Mouse (Mus musculus) kidney, adult 2 months (tissue): Measurements from ENCODE around the gene Cbfa2t3. TPM values are rescaled to one million over a fixed set of nuclear protein-coding genes. Genes with fewer than 3 reads are reported as not detected.

Source experiments
- DNase-seq: peaks from one replicate; pipeline ENCODE4 v3.0.0; 2021
- H3K27ac ChIP-seq: fragments of 200-500 bp; 2 replicates; pipeline ENCODE4 v1.5.1; 2012; ENCODE audit warnings: low read depth, low read length, control low read depth, inconsistent platforms; ENCODE audit not compliant: insufficient read depth
- H3K27me3 ChIP-seq: fragments of 200-500 bp; replicated peaks from 2 replicates; pipeline ENCODE4 v1.6.1; 2012; ENCODE audit warnings: mild to moderate bottlenecking, moderate library complexity, low read length, inconsistent platforms; ENCODE audit not compliant: control insufficient read depth, insufficient read depth
- H3K36me3 ChIP-seq: fragments of 200-500 bp; 2 replicates; pipeline ENCODE4 v1.6.1; 2012; ENCODE audit warnings: mild to moderate bottlenecking, moderate library complexity, low read length, inconsistent platforms; ENCODE audit not compliant: control insufficient read depth, insufficient read depth
- H3K4me1 ChIP-seq: fragments of 200-500 bp; 2 replicates; pipeline ENCODE4 v1.6.1; 2011; ENCODE audit warnings: low read length; ENCODE audit not compliant: control insufficient read depth, insufficient read depth
- H3K4me3 ChIP-seq: fragments of 200-500 bp; 2 replicates; pipeline ENCODE4 v1.5.1; 2011; ENCODE audit warnings: mild to moderate bottlenecking, low read depth, low read length, control low read depth; ENCODE audit not compliant: insufficient read depth
- CTCF ChIP-seq: fragments of 200-500 bp; conservative IDR thresholded peaks from 2 replicates; pipeline ENCODE4 v1.5.1; 2011; ENCODE audit warnings: low read depth, mild to moderate bottlenecking, control low read depth, low read length, moderate library complexity, mixed read lengths; ENCODE audit not compliant: insufficient read depth, insufficient read length
- POLR2A ChIP-seq: fragments of 200-500 bp; IDR thresholded peaks from one replicate; pipeline ENCODE4 v1.6.1; 2011; ENCODE audit warnings: low read depth, low read length, control low read depth
- WGBS: fragments of 180-500 bp; shearing (Covaris S2); methylation state at CpG from one replicate; pipeline ENCODE4 v1.1.7; 2018; 5-methylcytosine and 5-hydroxymethylcytosine counted together
- polyA plus RNA-seq: library from polyadenylated mRNA; depleted of rRNA; stranded (reverse); fragments of >200 nt; gene quantifications from 2 replicates; pipeline ENCODE4 v1.2.3, GENCODE M21; 2012

The Cbfa2t3 gene
- polyA plus RNA-seq, 1 experiment: 6.7 TPM

DNA sequence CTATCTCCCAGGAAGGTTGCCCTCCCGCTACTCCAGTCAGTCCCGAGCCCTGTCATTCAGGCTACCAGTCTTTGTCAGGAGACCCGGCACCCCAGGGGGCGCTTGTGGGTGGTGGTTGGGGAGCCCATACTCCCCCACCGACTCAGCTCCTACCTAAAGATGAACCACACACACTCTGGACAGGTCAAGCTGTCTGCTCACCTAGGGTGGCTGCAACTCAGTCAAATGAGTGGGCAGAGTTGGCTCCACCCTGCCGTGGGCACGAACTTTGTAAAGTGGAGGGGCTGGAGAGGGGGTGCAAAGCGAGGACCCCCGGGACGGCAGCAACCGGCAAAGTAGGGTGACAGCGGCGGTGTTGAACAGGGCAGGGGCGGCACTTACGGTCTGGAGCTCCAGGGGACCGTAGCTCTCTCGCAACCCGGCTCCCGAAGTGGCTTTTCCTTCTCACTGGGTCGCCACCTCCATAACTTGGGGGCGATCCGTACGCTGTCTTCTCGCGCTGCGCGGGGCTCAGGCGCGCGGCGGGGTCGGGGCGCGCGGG, 21.4 kb downstream of the Cbfa2t3 start:
- H3K27ac ChIP-seq: peak overlapping the region; percentile 71
- DNase-seq: no peak
- 1% methylated on average over 35 of the region's 35 CpGs for WGBS
- H3K36me3 ChIP-seq: no peaks in the 10 kb centered on the region
- H3K4me3 ChIP-seq: peak overlapping the region; percentile 78
- no peaks in the 10 kb centered on the region for H3K27me3 ChIP-seq
- no peaks in the 10 kb centered on the region for H3K4me1 ChIP-seq
- TF ChIP-seq CTCF (no peak), POLR2A (no peak)

DNA sequence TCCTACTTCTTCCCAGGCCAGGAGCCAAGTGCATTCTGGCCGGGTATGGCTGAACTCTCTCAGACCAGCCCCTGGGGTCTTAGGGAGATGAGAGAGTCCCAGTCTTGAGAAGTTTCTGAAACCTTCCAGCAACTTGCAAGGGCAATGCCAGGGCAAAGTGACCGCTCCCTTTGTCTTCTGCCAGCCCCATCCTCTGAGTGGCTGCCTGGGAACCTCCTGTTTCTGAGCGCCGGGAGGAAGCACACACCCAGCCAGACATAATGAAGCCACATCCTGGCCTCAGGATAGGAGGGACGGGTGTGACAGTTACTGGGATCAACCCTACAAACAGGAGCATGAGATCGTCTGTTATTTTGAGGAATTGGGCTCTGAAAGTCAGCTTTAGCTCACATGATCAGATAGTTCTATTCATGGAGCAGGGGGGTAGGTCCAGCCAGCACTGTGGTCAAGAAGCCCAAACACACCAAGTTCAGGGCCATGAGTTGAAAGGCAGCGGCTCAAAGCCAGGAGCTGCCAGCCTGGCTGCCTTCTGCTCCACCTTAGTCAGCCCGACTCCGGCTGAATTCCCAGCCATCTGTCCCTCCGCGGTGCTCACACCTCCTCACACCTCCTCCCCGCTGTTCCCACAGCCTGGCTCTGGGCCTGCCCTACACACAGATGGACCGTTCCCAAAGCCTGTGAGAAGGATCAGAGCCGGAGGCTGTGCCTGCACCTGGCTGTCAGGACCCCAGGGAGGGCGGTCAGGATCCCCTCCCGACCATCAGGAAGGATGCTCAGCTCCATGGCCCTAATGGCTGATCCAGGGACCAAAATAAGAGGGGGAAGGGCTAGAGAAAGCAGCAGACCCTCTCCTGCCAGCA, 22.1 kb downstream of the Cbfa2t3 start:
- no peak for TF ChIP-seq POLR2A
- TF ChIP-seq CTCF: no peak
- H3K27ac ChIP-seq: peak overlapping the region; percentile 80
- DNase-seq: peak; percentile 84
- H3K4me1 ChIP-seq: no peaks in the 10 kb centered on the region
- 18% methylated on average over 16 of the region's 16 CpGs for WGBS
- no peaks in the 10 kb centered on the region for H3K27me3 ChIP-seq
- peak overlapping the region; percentile 78 for H3K4me3 ChIP-seq
- no peaks in the 10 kb centered on the region for H3K36me3 ChIP-seq

DNA sequence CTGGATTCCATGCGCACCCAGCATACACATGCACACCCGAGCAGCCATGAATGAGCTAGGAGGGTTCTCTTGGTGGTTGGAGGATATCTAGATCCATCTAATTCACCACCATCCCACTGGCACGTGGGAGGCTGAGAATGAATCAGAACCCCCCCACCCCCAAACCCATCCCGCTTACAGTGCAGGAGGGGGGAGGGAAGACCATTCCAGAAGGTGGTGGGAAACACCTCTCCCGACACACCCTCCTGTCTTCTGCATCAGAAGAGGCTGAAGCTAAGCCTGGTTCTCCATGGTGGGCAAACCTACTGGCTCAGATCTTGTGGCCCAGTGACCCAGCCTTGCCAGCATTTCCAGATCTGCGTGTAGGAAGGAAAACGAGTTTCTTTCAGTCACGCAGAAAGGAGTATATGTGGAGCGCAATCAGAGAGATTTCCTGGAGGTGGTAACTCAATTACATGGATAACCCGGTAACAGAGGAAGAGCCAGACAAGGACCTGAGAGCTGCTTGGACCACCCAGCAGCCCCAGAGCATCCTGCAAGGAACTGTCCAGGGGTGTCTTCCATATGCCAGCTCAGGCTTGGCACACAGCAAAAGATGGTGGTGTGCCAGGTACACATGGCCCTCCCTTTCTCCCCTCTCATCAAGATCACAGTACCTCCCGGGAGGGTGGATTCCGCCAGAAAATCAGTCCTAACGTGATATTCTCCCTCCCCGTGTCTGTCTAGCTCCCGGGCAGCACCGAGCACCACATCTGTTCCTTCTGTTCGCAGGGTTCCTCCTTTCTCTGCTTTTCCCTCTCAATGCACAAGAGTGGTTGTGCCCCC, 23.1 kb downstream of the Cbfa2t3 start:
- no peak for DNase-seq
- Histone ChIP-seq H3K36me3 (no peaks in the 10 kb centered on the region), H3K4me3 (peak overlapping the region; percentile 34), H3K27ac (peak overlapping the region; percentile 80), H3K27me3 (no peaks in the 10 kb centered on the region), H3K4me1 (no peaks in the 10 kb centered on the region)
- no peak for TF ChIP-seq CTCF
- TF ChIP-seq POLR2A: no peak
- 65% methylated on average over 17 of the region's 17 CpGs for WGBS

DNA sequence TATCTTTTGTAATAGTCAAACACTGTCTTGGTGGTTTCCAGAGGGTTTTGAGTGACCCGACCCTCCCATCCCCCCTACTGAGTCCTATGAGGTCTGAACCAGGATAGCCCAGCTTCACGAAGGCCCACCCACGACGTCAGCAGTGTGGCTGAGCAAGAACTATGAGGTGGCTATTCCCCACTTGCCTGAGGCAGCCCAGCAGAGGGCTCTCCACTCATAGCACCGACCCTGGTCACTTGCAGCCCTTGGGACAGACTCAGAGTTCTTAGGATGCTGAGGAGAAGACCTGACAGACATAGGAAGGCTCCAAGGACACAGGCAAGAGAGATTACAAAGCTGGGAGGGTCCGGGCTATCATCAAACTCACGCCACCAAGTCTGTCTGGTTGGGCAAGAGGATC, 23.9 kb downstream of the Cbfa2t3 start:
- no peaks in the 10 kb centered on the region for H3K36me3 ChIP-seq
- no peak overlapping the region for H3K27ac ChIP-seq
- no peaks in the 10 kb centered on the region for H3K27me3 ChIP-seq
- WGBS: 41% methylated on average over 7 of the region's 7 CpGs
- no peaks in the 10 kb centered on the region for H3K4me1 ChIP-seq
- peak; percentile 39; the same call in 1 of the 2 replicates for TF ChIP-seq CTCF
- no peak for TF ChIP-seq POLR2A
- H3K4me3 ChIP-seq: no peak overlapping the region
- DNase-seq: peak; percentile 35

DNA sequence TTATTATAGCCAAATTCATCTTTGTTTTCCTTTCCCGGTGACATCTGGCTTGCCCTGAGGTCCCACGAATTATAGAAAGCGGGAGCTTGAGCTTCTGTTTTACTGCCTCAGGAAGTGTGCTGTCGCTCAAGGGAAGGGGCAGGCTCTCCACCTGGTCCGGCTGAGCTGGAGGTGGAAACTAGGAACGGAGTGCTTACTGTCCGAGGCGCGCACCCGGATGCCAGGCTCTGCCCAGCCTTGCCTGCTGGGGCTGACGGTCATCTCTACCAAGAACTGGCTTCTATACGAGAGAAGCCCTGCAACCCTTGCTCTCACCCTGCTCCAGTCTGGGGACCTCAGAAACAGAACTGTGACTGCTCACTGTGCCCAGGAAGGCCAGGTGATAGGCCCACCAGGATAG, 24.9 kb downstream of the Cbfa2t3 start:
- Histone ChIP-seq H3K4me3 (no peak overlapping the region), H3K27ac (no peak overlapping the region), H3K4me1 (no peaks in the 10 kb centered on the region), H3K36me3 (no peaks in the 10 kb centered on the region), H3K27me3 (no peaks in the 10 kb centered on the region)
- DNase-seq: peak; percentile 45
- whole genome bisulfite sequencing: 62% methylated on average over 12 of the region's 12 CpGs
- TF ChIP-seq CTCF: no peak
- no peak for TF ChIP-seq POLR2A

DNA sequence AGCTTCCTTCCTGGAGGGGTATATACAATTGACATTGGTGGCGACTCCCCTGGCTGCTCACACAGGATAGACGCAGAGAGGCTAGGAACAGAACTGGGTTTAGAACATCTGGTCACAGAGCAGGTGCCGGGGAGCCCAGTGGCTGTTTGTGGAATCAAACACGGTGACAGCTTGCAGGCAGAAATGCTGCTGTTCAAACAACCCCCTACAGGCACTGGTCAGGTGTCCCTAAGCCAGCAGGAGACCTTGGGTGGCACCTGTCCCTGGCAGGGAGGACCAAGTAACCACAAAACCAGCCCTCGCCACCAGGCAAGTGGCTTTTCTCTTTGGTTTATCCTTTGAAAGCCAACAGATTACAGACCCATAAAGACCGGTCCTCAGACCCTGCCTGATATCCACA, 27.0 kb downstream of the Cbfa2t3 start:
- no peaks in the 10 kb centered on the region for H3K27me3 ChIP-seq
- no peaks in the 10 kb centered on the region for H3K4me1 ChIP-seq
- H3K27ac ChIP-seq: no peak overlapping the region
- H3K36me3 ChIP-seq: no peaks in the 10 kb centered on the region
- no peak for TF ChIP-seq CTCF
- DNase-seq: no peak
- WGBS: 64% methylated on average over 6 of the region's 6 CpGs
- H3K4me3 ChIP-seq: no peak overlapping the region

DNA sequence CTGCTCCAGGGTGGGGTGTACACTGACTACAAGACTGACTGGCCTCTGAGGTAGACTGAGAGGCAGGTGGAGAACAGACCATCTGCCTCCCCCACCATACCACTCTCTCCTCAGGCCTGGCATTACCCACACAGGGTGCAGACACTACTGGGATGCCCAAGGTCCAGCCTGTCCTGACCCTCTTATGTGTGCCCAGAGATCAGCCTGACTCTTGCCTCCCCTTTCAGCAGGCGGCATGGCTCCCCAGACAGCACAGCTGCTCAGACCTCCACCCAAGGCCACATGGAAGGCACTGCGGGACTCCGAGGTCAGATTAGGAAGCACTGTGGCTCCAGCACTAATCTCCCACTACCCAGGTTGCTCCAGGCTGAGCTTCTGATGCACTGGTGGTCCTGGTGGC, 28.2 kb downstream of the Cbfa2t3 start:
- WGBS: 85% methylated on average over 3 of the region's 3 CpGs
- no peak for DNase-seq
- H3K36me3 ChIP-seq: no peaks in the 10 kb centered on the region
- H3K27ac ChIP-seq: no peak overlapping the region
- no peak overlapping the region for H3K4me3 ChIP-seq
- no peak for TF ChIP-seq CTCF
- TF ChIP-seq POLR2A: no peak
- H3K27me3 ChIP-seq: no peaks in the 10 kb centered on the region
- no peaks in the 10 kb centered on the region for H3K4me1 ChIP-seq
